Mouse (Mus musculus): Measurements from ENCODE around the gene Olfr1458.

Gene Olfr1458

GRCm38 (mm10) chr19:13106675-13107074 is at the start of gene Olfr1458:
Gene Olfr1458 (minus strand): TSS chr19:13106775.
- in situ Hi-C loops (cut with MboI; ENCODE audit: low sequenced_read_pairs): no loop called here

GRCm38 (mm10) chr19:13149449-13149848 is 42.9 kb upstream of the Olfr1458 start, which contains the start of gene Olfr1459:
Gene Olfr1459 (minus strand): TSS chr19:13149549.
- in situ Hi-C loops (cut with MboI; ENCODE audit: low sequenced_read_pairs): no loop called here

GRCm38 (mm10) chr19:13097791-13098190 is 8.8 kb downstream of the Olfr1458 start, which contains the start of gene Olfr1457:
Gene Olfr1457 (minus strand): TSS chr19:13097891.
- in situ Hi-C loops (cut with MboI; ENCODE audit: low sequenced_read_pairs): no loop called here

GRCm38 (mm10) chr19:13093908-13094307 is 12.7 kb downstream of the Olfr1458 start:
- in situ Hi-C loops (cut with MboI; ENCODE audit: low sequenced_read_pairs): no loop called here

- in situ Hi-C loops (cut with MboI; ENCODE audit: low sequenced_read_pairs): no loop called here
Measured at GRCm38 (mm10) chr19:13060310-13060709, 46.3 kb downstream of the Olfr1458 start, which contains the start of gene Olfr1454. Gene Olfr1454 (plus strand): TSS chr19:13060610.
